Mouse (Mus musculus): ENCODE results near the gene Eda. TPM values are rescaled to one million over a fixed set of nuclear protein-coding genes. Genes with fewer than 3 reads are reported as not detected.

Gene Eda
- 1 to 10 TPM; 2.3 to 3.6 TPM for total RNA-seq (2021)
- long read RNA-seq, experiment 1, partial matches to known transcripts: 0 of 2 reads
- long read RNA-seq, experiment 1, other reads (novel, unspliced or antisense): 2 of 2 reads
- long read RNA-seq, experiment 2, partial matches to known transcripts: 0 of 1 reads
- long read RNA-seq, experiment 2, other reads (novel, unspliced or antisense): 1 of 1 reads

DNA sequence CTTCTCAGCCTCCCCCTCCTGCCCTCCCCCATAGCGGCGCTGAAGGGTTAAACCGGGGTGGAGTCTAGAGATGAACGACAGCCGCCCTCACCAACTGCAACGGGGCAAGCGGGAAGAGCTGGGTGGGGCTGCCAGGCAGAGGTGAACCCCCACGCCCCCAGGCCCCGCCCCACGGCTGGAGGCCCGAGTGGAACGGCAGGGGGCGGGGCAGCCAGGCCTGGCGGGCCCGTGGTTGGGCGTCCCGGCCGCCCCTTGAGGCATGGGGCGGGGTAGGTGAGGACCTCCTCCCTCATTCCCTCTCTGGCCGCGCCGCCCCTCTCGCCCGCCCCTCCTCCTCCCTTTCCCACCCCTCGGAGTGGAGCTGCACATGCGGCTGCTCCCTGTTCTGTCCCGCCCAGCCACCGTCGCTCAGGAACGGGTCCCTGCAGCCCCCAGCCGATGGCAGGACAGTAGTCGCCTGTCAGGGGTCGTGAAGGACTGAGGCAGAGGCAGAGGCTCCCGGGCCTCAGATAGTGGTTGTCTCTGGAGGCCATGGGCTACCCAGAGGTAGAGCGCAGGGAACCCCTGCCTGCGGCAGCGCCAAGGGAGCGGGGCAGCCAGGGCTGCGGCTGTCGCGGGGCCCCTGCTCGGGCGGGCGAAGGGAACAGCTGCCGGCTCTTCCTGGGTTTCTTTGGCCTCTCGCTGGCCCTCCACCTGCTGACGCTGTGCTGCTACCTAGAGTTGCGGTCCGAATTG lies at the start of gene Eda:
TSS of gene Eda (plus strand) at position 357 of the 735 bp plus-strand sequence.
- peak; percentile 92 for DNase-seq

DNA sequence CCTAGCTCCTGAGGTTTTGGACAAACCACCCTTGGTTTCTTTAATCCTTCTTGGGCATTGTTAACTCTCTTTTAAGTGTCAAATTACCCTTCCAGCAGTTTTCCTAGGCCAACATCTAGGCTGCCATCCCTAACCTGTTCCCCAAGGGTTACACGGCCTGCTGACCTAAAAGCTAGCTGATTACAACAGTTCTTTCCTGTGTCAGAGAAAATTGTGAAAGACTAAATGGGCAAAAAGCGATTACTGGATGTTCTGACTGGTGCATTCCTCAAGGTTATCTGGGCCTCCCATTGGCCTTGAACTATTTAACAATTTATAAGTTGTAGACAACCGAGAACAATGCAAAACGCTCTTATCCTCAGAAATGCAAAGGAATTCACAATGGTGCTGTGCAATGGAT lies 14.4 kb upstream of the Eda start:
- no peak for DNase-seq

DNA sequence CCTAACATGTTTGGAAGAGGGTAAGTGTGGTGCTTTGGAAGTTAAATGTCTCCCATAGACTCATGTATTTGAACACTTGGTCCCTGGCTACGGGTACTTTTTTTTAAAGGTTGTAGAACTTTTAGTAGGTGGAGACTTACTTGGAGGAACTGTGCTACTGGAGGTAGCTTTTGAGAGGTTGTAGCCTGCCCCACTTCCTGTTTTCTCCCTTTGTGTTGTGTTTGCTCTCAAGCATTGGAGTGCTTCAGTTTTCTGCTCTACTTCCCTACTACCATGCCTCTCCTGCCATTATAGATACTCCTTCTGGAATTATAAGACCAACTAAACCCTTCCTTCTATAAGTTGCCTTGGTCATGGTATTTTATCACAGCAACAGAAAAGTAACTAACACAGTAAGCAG lies 5.3 kb upstream of the Eda start:
- DNase-seq: no peak

DNA sequence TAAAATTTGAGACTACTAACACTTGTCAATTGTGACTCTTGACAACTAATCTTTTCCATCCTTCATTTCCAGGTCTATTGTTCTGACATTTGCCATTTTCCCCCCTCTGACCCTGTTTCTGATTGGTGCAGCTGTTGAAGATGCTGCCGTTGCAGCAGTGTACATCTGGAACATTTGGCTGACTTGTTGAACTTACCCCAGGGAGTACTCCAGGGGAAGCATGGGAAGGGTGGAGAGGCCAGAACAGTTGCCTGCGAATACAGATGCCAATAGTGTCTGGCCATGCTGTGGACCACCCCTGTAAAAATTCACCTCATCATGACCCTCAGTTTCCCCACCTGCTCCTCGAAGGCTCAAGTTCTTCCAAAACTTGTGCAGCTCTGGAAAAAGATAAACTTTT lies 1.0 kb upstream of the Eda start:
- DNase-seq: peak; percentile 31

DNA sequence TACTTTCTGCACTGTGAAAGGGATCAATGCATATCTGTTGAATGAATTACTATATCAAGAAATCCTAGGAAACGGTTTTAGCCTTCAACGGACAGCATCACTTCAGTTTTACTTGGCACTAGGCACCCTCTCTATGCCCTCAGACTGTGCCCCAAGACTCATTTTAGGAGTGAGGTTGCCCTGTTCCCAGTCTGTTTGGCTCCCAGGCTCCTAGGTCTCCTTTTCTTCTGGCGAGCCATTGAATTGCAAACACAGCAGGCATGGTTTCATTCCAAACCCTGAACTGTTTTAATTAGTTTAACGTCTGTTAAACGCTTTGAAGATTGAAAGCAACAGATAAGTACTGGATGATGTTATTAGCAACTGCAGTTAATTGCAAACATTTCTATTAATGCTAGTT lies 603 bp upstream of the Eda start:
- DNase-seq: no peak

DNA sequence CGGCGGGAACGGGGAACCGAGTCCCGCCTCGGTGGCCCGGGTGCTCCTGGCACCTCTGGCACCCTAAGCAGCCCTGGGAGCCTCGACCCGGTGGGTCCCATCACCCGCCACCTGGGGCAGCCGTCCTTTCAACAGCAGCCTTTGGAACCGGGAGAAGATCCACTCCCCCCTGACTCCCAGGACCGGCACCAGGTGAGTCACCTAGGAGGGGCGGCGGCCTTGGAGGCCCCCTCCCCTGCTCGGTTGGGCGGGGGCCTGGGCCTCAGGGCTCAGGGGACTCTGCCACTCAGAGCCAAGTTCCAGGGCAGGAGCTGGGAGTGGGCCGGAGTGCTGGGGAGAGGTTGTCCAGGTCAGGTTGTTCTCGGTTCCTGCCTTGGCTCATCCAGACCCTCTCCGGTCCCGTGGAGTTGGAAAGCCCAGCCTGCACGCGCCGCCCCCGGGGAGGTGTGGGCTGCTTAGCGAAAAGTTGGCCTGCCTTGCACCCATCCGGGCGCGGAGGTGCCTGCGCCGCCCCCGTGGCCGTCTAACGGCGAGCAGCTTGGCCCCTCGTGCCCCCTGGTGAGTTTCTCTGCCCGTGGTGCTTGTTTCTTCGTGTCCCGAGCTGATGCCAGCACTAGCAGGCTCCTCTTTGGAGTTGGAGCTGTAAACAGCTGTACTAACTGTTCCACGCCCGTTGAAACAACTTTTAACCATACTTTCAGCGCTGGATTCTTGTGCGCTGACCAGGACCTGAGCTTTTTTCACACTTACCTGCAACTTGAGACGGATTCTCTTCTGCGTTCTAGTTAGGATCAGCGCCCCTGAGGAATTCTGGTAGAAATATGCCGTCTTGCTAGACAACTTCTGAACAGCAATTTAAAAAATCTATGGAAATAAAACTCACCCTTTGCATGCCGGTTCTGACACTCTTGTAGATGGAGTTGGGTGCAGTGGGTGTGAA lies 849 bp downstream of the Eda start:
- peak; percentile 20 for DNase-seq

DNA sequence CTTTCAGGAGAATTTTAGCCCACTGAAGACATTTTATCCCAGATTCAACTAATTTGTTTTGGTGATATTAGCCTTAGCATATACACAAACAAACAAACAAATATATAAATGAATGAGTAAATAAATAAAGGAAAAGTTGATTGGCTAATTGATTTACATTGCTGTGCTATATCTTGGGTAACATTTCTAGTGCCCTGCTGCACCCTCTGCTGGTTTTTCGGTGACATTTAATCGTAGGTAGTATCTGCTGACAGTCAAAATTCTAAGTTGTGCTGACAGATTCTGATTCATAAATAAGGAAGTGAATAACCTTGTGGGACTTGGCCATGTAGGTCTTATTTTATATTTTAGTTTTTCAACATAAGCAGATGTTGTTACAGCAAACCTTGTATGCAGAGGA lies 2.9 kb downstream of the Eda start:
- no peak for DNase-seq

DNA sequence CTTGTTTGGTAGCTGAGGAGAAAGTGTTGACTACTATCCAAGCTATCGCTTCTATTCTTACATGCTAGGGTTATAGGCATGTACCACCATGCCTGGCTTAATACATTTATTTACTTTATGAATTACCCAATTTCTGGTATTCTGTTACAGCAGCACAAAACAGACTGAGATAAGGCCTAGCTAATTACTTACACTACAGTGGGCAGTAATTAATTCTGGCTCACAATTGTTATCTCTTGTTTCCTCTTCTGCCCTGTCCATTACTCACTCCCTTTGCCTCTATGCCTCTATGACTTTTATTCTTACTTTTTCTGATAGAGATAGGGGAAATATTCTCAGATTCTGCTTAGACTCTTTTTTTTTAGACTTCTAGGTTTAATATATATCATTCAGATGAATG lies 18.0 kb downstream of the Eda start:
- DNase-seq: no peak

DNA sequence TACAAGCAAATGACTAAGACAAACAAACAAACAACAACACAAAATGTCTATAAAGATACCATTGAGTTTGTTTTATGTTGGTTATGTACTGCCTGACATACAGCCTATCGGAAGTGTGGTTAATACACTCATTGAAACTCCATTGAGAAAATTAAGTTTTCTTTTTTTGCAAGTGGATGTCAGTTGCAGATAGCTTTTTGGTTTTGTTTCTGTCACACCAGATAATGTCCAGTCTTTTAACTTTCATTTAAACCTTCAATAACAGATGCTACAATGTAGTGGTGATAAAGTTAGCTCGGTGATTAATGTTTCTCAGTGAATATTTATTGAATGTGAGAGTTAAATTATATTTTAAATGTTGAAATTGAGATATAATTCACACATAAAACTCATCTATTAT lies 23.9 kb downstream of the Eda start:
- DNase-seq: no peak

DNA sequence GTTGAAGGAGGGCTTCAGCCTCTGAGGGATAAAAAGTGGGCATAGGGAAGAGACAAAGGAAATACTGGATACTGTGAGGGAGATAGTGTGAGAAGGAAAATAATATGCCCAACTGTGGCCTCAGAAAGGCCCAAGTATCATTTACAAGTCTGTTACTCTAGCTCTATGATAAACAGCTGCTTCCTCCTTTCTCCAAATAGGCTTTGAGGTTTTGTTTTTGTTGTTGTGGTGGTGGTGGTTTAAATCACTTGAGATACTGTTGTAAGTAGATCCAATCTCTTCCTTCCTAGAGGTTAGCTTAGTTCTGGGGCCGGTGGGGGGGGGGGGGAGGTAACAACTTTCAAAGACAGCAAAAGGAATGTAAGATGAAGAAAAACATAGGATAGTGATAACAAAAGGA lies 143.0 kb downstream of the Eda start:
- DNase-seq: no peak

DNA sequence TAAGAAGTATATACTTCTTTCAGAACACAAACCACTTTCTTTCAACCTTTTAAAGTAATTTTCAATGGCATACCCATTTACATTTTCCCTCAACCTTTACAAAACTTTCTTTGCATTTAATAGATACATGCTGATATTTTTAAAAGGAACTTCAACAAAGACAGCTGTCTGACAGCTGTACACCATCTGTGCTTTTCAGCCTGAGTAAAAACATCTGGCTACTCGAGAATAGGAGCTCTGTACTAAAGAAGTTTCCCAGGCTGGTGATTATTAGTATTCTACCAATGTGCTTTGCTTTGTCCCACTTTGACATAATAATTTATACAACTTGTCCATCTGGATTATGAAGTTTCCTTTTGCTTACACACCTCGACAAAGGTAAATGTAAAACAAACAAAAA lies 219.9 kb downstream of the Eda start:
- no peak for DNase-seq

DNA sequence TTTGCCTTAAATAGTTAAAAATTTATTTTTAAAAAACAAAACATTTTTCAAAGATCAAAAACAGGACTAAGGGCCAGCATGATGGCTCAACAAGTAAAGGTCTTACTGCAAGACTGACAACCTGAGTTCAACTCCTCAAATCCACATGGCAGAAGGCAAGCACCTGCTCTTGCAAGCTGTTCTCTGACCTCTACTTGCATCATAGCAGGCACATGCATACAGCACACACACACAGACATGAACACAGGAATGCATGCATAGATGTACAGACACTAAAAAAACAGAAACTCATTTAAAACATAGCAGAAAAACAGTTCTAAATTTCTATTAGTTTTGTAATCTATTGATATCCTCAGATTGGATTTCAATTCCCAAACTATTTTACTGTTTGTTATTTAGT lies 338.2 kb downstream of the Eda start:
- DNase-seq: no peak

DNA sequence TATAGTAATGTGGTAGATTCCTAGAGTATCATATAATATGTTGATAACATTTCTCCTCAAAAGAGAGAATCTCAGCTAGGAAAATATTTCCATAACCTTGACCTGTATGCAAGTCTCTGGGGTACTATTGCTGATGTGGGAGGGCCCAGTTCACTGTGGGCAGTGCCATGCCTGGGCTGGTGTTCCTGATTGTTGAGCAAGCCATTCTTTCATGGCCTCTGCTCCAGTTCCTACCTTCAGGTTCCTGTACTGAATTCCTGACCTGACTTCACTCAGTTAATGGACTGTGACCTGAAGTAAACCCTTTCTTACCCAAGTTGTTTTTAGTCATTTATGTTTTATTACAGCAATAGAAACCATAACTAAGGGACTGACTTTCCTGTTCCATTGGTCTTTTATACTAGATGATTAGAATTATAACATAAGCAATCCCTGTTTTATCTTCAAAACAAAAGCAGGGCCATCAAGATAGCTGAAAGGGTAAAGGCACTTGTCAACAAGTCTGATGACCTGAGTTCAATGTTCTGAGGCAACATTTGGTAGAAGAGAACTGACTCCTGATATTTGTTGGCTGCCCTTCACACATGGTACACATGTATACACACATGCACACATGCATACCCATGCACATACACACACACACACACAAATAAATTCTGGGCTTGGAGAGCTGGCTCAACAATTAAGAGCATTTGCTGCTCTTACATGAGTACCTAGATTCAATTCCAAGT lies 338.9 kb downstream of the Eda start:
- no peak for DNase-seq

DNA sequence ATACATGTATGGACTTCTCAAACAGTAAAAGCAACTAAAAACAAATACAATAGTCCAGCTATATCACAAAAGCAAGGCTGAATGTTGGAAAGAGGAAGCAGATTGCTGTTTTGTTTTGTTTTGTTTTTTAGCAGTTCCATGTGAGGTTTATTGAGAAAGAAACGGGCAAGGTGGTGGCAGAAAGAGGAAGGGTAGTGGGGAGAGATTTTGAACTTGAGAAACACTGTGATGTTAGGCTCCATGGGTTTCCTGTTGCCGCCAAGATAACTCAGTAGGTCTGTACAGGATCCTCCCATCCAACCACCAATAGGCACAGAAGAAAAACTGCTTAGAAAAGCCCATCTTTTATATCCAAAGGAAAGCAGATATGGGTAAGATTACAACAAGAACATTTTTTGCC lies 365.3 kb downstream of the Eda start:
- no peak for DNase-seq

DNA sequence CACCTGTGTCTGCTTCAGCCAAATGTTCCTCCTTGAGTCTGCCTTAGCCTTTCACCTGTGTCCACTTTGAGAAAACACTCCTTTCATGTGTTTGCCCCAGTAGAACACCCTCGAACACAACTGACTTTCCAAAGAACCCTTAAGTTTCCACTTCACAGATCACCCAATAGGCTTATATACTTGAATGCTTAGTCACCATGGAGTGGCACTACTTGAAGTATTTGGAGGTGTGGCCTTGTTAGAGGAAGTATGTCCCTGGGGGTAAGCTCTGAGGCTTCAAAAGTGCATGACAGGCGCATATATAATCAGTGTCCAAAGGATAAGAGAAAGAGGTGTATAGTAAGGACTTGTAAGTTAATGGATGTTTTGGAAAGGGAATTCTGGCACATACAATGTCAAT lies 369.0 kb downstream of the Eda start:
- no peak for DNase-seq

DNA sequence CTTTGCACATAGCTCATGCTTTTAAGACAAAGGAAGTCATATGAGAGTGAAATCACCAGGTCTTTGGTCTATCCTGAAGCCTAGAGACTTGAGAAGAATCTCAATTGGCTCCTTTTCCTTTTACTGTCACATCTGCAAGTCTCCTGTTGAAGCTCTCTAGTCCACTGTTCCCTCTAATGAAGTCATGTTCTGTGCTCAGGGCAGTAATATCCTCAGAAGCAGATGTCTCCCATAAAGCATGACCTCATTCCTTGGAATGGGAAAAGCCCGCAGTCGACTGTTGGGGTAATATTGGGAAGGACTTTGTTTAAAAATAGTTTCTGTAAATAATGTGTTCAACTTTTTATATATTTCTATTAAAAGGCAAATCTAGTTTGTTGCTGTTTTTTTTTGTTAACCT lies 381.6 kb downstream of the Eda start:
- no peak for DNase-seq

DNA sequence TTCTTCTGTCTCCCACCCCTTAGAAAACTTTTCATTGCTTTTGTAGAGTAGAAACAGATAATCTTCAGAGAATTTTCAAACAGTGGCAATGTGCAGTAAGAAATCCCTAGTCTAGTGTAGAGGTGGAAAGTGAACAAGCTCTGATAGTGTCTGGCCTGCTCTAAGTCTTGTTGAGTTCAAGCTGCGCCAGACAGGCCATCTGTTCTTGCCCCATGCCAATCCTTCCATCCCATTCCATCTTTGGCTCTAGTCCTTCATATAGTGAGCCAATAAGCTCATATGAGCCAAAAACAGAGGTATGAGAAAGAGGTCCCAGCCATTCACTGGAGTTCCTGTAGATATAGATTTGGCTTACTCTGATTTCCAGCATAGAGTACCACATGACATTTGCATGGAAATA lies 414.5 kb downstream of the Eda start:
- DNase-seq: no peak

DNA sequence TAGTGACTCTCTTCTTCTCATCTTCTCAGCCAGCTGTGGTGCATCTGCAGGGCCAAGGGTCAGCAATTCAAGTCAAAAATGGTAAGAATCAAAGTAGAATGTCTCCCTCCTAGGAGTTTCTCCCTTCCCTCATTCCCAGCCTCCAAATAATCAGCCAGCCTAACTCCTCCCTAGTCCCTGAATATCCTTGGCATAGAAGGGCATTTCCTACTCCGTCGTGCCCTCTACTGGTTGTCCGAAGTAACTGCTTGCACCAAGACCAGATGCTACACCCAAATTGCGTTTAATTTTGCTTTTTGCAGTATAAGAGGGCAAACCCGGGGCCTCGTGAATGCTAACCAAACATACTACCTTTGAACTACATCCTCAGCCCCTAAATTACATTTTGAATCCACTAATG lies 416.9 kb downstream of the Eda start:
- DNase-seq: no peak

DNA sequence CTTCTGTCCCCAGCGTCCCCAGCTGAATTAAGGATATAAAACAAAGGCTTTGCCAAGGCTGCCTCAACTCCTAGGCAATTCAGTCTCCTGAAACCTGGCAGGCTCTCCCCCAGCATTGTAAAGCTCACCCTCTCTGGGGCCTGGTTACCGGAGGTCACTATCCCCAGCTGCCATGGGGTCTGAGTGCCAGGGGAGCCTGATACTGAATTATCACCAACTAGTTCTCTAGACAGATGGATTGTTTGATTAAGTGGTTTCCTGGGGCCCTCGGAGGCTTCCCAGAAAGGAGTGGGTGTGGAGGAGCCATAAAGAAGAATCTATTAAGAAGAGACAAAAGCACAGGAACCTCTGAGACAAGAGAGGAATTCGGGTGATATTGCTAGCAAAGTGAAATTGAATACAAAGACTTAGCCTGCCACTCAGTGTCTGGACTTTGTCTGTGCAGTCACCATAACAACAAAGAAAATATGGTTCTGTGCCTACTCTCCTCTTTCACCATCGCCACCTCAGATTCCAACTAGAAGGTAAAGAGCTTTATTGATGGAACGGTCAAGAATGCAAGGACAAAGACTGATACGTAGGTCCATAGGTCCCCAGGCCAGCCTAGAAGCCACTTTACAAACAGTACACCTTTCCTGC lies 418.9 kb downstream of the Eda start:
- DNase-seq: no peak

DNA sequence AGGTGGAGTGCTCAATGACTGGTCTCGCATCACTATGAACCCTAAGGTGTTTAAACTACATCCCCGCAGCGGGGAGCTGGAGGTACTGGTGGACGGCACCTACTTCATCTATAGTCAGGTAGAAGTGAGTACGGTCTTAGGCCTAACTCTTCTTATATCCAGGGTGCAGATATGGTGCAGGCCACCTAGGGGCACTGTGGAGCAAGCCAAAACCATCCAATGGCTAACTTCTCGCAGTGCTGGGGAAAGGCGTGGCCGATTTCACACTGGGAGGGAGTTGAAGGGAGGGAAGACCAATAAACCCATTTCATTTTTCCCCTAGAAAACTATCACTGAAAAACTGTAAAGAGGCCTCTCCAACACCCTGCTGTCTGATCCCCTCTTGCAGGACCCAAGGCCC lies 419.6 kb downstream of the Eda start:
- DNase-seq: no peak

DNA sequence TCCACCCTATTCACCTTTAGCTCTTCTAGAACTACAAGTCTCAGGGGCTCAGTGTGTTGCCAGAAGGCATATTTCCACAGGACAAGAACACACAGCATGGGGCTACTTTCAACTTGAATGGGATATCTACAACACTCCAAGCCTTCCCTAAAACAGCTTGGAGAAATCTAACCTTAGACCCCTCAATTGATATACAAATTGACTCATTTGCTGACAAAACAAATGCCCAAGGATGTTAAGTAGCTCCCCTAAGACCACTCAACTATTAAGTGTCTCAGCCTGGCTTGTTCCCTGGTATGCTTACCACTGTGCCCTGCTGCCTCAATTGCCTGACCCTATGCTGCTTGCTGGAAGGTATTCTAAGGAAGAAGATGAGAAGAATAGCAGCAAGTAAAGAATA lies 425.5 kb downstream of the Eda start:
- DNase-seq: no peak

DNA sequence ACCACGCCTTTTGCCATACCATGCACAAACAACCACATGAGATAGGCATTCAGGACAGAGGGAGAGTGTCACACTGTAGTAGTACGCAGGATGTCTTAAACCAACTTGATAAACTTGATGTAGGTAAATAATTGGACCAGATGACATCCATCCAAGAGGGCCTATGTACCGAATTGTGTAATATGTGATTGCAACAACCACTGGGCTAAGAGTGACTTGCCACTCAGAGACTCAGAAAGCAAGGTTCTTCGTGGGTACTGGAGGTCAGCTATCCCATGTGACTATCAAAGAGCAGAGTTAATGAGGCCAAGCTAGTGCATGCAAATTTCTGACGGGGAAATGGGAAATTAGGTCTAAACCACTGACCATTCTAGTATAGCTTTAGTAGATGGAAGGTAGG lies 426.3 kb downstream of the Eda start:
- no peak for DNase-seq

Measured in gastrocnemius, postnatal 25 days (tissue).